Mouse (Mus musculus): ENCODE results near the gene Lmtk3. TPM values are rescaled to one million over a fixed set of nuclear protein-coding genes. Genes with fewer than 3 reads are reported as not detected.

Gene Lmtk3
- polyA plus RNA-seq, 1 experiment = 0.67 TPM

GRCm38 (mm10) chr7:45815323-45815983 lies 31.9 kb downstream of the Lmtk3 start:
- Histone ChIP-seq H3K36me3 (replicated peaks; ENCODE audit: low read length) (peaks cover 27% of the 10 kb centered on the region), H3K9me3 (no peaks in the 10 kb centered on the region), H3K4me3 (replicated peaks) (no peak overlapping the region), H3K4me1 (peaks cover 39% of the 10 kb centered on the region), H3K27me3 (replicated peaks) (peaks cover 12% of the 10 kb centered on the region)
- TF ChIP-seq GATA1 (IDR thresholded peaks at IDR 0.05; ENCODE audit: borderline replicate concordance, low read length) (no peak), FLI1 (IDR thresholded peaks at IDR 0.05; ENCODE audit: low read length) (no peak)

- H3K36me3 ChIP-seq (replicated peaks; ENCODE audit: low read length) = peaks cover 22% of the 10 kb centered on the region
- H3K4me1 ChIP-seq = peaks cover 39% of the 10 kb centered on the region
- H3K27me3 ChIP-seq (replicated peaks) = peaks cover 12% of the 10 kb centered on the region
- no peak for TF ChIP-seq GATA1 (IDR thresholded peaks at IDR 0.05; ENCODE audit: borderline replicate concordance, low read length)
- no peaks in the 10 kb centered on the region for H3K9me3 ChIP-seq
- no peak overlapping the region for H3K4me3 ChIP-seq (replicated peaks)
These were observed 32.4 kb downstream of the Lmtk3 start for GRCm38 (mm10) chr7:45815984-45816351.

- Histone ChIP-seq H3K4me1 (peaks cover 19% of the 10 kb centered on the region), H3K27me3 (replicated peaks) (peaks cover 12% of the 10 kb centered on the region), H3K9me3 (no peaks in the 10 kb centered on the region), H3K36me3 (replicated peaks; ENCODE audit: low read length) (peaks cover 27% of the 10 kb centered on the region), H3K4me3 (replicated peaks) (no peak overlapping the region)
- TF ChIP-seq FLI1 (IDR thresholded peaks at IDR 0.05; ENCODE audit: low read length) = no peak
- no peak for TF ChIP-seq GATA1 (IDR thresholded peaks at IDR 0.05; ENCODE audit: borderline replicate concordance, low read length)
These were observed 36.3 kb downstream of the Lmtk3 start for GRCm38 (mm10) chr7:45819843-45820242.

GRCm38 (mm10) chr7:45820913-45821312 lies 37.4 kb downstream of the Lmtk3 start:
- H3K27me3 ChIP-seq (replicated peaks) = peaks cover 9% of the 10 kb centered on the region
- no peaks in the 10 kb centered on the region for H3K9me3 ChIP-seq
- H3K4me3 ChIP-seq (replicated peaks) = no peak overlapping the region
- peaks cover 12% of the 10 kb centered on the region for H3K4me1 ChIP-seq
- TF ChIP-seq FLI1 (IDR thresholded peaks at IDR 0.05; ENCODE audit: low read length) (no peak), GATA1 (IDR thresholded peaks at IDR 0.05; ENCODE audit: borderline replicate concordance, low read length) (no peak)
- H3K36me3 ChIP-seq (replicated peaks; ENCODE audit: low read length) = peaks cover 38% of the 10 kb centered on the region

- H3K36me3 ChIP-seq (replicated peaks; ENCODE audit: low read length) = peaks cover 74% of the 10 kb centered on the region
- TF ChIP-seq GATA1 (IDR thresholded peaks at IDR 0.05; ENCODE audit: borderline replicate concordance, low read length) (no peak), FLI1 (IDR thresholded peaks at IDR 0.05; ENCODE audit: low read length) (no peak)
- H3K27me3 ChIP-seq (replicated peaks) = no peaks in the 10 kb centered on the region
- H3K4me1 ChIP-seq = peaks cover 23% of the 10 kb centered on the region
- H3K4me3 ChIP-seq (replicated peaks) = no peak within 1 kb of the TSS
- no peaks in the 10 kb centered on the region for H3K9me3 ChIP-seq
These were observed 41.1 kb downstream of the Lmtk3 start, which contains the start of gene Kcnj14 for GRCm38 (mm10) chr7:45824598-45824997. Kcnj14 (minus strand) TSS chr7:45824782.

- H3K36me3 ChIP-seq (replicated peaks; ENCODE audit: low read length) = peaks cover 73% of the 10 kb centered on the region
- peaks cover 3% of the 10 kb centered on the region for H3K27me3 ChIP-seq (replicated peaks)
- peaks cover 41% of the 10 kb centered on the region for H3K4me1 ChIP-seq
- TF ChIP-seq GATA1 (IDR thresholded peaks at IDR 0.05; ENCODE audit: borderline replicate concordance, low read length) (no peak), FLI1 (IDR thresholded peaks at IDR 0.05; ENCODE audit: low read length) (no peak)
- H3K4me3 ChIP-seq (replicated peaks) = no peak overlapping the region
- H3K9me3 ChIP-seq = no peaks in the 10 kb centered on the region
These were observed 43.1 kb downstream of the Lmtk3 start for GRCm38 (mm10) chr7:45826631-45827030.

GRCm38 (mm10) chr7:45830427-45831127 lies 47.0 kb downstream of the Lmtk3 start, which contains the start of gene Grwd1:
Grwd1 (minus strand) TSS chr7:45830944.
- H3K4me1 ChIP-seq = peaks cover 52% of the 10 kb centered on the region
- peak within 1 kb of the TSS; percentile 98 for H3K4me3 ChIP-seq (replicated peaks)
- no peaks in the 10 kb centered on the region for H3K9me3 ChIP-seq

GRCm38 (mm10) chr7:45831128-45831525 lies 47.6 kb downstream of the Lmtk3 start:
- Histone ChIP-seq H3K9me3 (no peaks in the 10 kb centered on the region), H3K36me3 (replicated peaks; ENCODE audit: low read length) (peaks cover 34% of the 10 kb centered on the region), H3K27me3 (replicated peaks) (peaks cover 45% of the 10 kb centered on the region), H3K4me1 (peaks cover 52% of the 10 kb centered on the region), H3K4me3 (replicated peaks) (peak overlapping the region; percentile 98)
- no peak for TF ChIP-seq FLI1 (IDR thresholded peaks at IDR 0.05; ENCODE audit: low read length)

More at GRCm38 (mm10) chr7:45830427-45831127, 47.0 kb downstream of the Lmtk3 start, which contains the start of gene Grwd1:
- peaks cover 39% of the 10 kb centered on the region for H3K36me3 ChIP-seq (replicated peaks; ENCODE audit: low read length)
- H3K27me3 ChIP-seq (replicated peaks) = peaks cover 42% of the 10 kb centered on the region
- TF ChIP-seq GATA1 (IDR thresholded peaks at IDR 0.05; ENCODE audit: borderline replicate concordance, low read length) = no peak
- no peak for TF ChIP-seq FLI1 (IDR thresholded peaks at IDR 0.05; ENCODE audit: low read length)

GRCm38 (mm10) chr7:45832428-45832827 lies 48.9 kb downstream of the Lmtk3 start:
- H3K4me3 ChIP-seq (replicated peaks) = peak overlapping the region; percentile 87
- peaks cover 56% of the 10 kb centered on the region for H3K27me3 ChIP-seq (replicated peaks)
- TF ChIP-seq FLI1 (IDR thresholded peaks at IDR 0.05; ENCODE audit: low read length) (no peak), GATA1 (IDR thresholded peaks at IDR 0.05; ENCODE audit: borderline replicate concordance, low read length) (no peak)
- peaks cover 21% of the 10 kb centered on the region for H3K36me3 ChIP-seq (replicated peaks; ENCODE audit: low read length)
- peaks cover 52% of the 10 kb centered on the region for H3K4me1 ChIP-seq
- peaks cover 7% of the 10 kb centered on the region; the same call in 1 of the 2 replicates for H3K9me3 ChIP-seq

GRCm38 (mm10) chr7:45833148-45833790 lies 49.7 kb downstream of the Lmtk3 start:
- TF ChIP-seq GATA1 (IDR thresholded peaks at IDR 0.05; ENCODE audit: borderline replicate concordance, low read length) = no peak
- no peak for TF ChIP-seq FLI1 (IDR thresholded peaks at IDR 0.05; ENCODE audit: low read length)
- H3K4me3 ChIP-seq (replicated peaks) = peak overlapping the region; percentile 87
- peaks cover 52% of the 10 kb centered on the region for H3K4me1 ChIP-seq
- peaks cover 13% of the 10 kb centered on the region for H3K36me3 ChIP-seq (replicated peaks; ENCODE audit: low read length)
- H3K9me3 ChIP-seq = peaks cover 7% of the 10 kb centered on the region; the same call in 1 of the 2 replicates
- peaks cover 62% of the 10 kb centered on the region for H3K27me3 ChIP-seq (replicated peaks)
